Mouse (Mus musculus) olfactory bulb, adult 2 months (tissue): ENCODE measurements around the gene Casc3. TPM values are rescaled to one million over a fixed set of nuclear protein-coding genes. Genes with fewer than 3 reads are reported as not detected.

Source experiments
- H3K27ac ChIP-seq: fragments of 200-500 bp; 2 replicates; pipeline ENCODE4 v1.5.1; 2012; ENCODE audit warnings: low read depth, low read length; ENCODE audit not compliant: insufficient read depth
- H3K4me1 ChIP-seq: fragments of 200-500 bp; 2 replicates; pipeline ENCODE4 v1.6.1; 2012; ENCODE audit warnings: low read length; ENCODE audit not compliant: control insufficient read depth, insufficient read depth
- H3K4me3 ChIP-seq: fragments of 200-500 bp; 2 replicates; pipeline ENCODE4 v1.5.1; 2012; ENCODE audit warnings: mild to moderate bottlenecking, low read depth, low read length, moderate library complexity; ENCODE audit not compliant: insufficient read depth
- CTCF ChIP-seq: fragments of 200-500 bp; IDR thresholded peaks from 2 replicates; pipeline ENCODE4 v1.5.1; 2012; ENCODE audit warnings: low read depth, mild to moderate bottlenecking, low read length, moderate library complexity; ENCODE audit not compliant: insufficient read depth
- POLR2A ChIP-seq: fragments of 200-500 bp; IDR thresholded peaks from 2 replicates; pipeline ENCODE4 v1.6.1; 2012; ENCODE audit warnings: mild to moderate bottlenecking, low read depth, low read length, moderate library complexity; ENCODE audit not compliant: insufficient read depth
- WGBS: fragments of 180-500 bp; shearing (Covaris S2); methylation state at CpG from one replicate; pipeline ENCODE4 v1.1.7; 2018; 5-methylcytosine and 5-hydroxymethylcytosine counted together
- polyA plus RNA-seq: library from polyadenylated mRNA; stranded (reverse); fragments of >200 nt; gene quantifications from 2 replicates; pipeline ENCODE4 v1.2.4, GENCODE M21; 2012; ENCODE audit warnings: low replicate concordance; ENCODE audit not compliant: missing spikeins, insufficient read depth, insufficient read length

Gene Casc3
- polyA plus RNA-seq, 1 experiment = not detected

GRCm38 (mm10) chr11:98790631-98791205 lies 14.0 kb upstream of the Casc3 start:
- WGBS = 81% methylated on average over 5 of the region's 5 CpGs
- H3K27ac ChIP-seq = no peak overlapping the region
- H3K4me3 ChIP-seq = no peak overlapping the region
- H3K4me1 ChIP-seq = peaks cover 14% of the 10 kb centered on the region
- TF ChIP-seq CTCF (no peak), POLR2A (no peak)

GRCm38 (mm10) chr11:98791448-98791847 lies 13.3 kb upstream of the Casc3 start:
- no peak overlapping the region for H3K4me3 ChIP-seq
- WGBS = 79% methylated on average over 1 of the region's 1 CpGs
- H3K4me1 ChIP-seq = peaks cover 8% of the 10 kb centered on the region
- H3K27ac ChIP-seq = no peak overlapping the region
- no peak for TF ChIP-seq POLR2A
- TF ChIP-seq CTCF = no peak

- Histone ChIP-seq H3K4me1 (peaks cover 5% of the 10 kb centered on the region; the same call in 1 of the 2 replicates), H3K4me3 (no peak overlapping the region), H3K27ac (no peak overlapping the region)
- no peak for TF ChIP-seq POLR2A
- no peak for TF ChIP-seq CTCF
- 5% methylated on average over 4 of the region's 4 CpGs for WGBS
Measured at GRCm38 (mm10) chr11:98792081-98792480, 12.6 kb upstream of the Casc3 start.

- TF ChIP-seq POLR2A (no peak), CTCF (no peak)
- under 1% methylated on average over 30 of the region's 30 CpGs for WGBS
- H3K27ac ChIP-seq = peak overlapping the region; percentile 98
- H3K4me1 ChIP-seq = peaks cover 8% of the 10 kb centered on the region
- peak overlapping the region; percentile 62 for H3K4me3 ChIP-seq
Measured at GRCm38 (mm10) chr11:98794469-98795014, 10.2 kb upstream of the Casc3 start.

- Histone ChIP-seq H3K4me3 (peak within 1 kb of the TSS; percentile 62), H3K4me1 (peaks cover 8% of the 10 kb centered on the region), H3K27ac (peak within 1 kb of the TSS; percentile 98)
- under 1% methylated on average over 74 of the region's 89 CpGs for WGBS
- peak; percentile 85 for TF ChIP-seq POLR2A
- TF ChIP-seq CTCF = no peak
Measured at GRCm38 (mm10) chr11:98795015-98795713, 9.5 kb upstream of the Casc3 start, which contains the start of gene Msl1. Gene Msl1 (plus strand): TSS chr11:98795516.

GRCm38 (mm10) chr11:98795714-98796514 lies 8.8 kb upstream of the Casc3 start:
- H3K4me1 ChIP-seq = peaks cover 8% of the 10 kb centered on the region
- peak overlapping the region; percentile 62 for H3K4me3 ChIP-seq
- WGBS = under 1% methylated on average over 72 of the region's 74 CpGs
- H3K27ac ChIP-seq = peak overlapping the region; percentile 81
- TF ChIP-seq POLR2A = 0 out of 2 replicates have a peak, but pooled peaks have one; percentile 4
- TF ChIP-seq CTCF = 0 out of 2 replicates have a peak, but pooled peaks have one; percentile 13

- peak overlapping the region; percentile 62 for H3K4me3 ChIP-seq
- WGBS = under 1% methylated on average over 23 of the region's 23 CpGs
- TF ChIP-seq CTCF = no peak
- TF ChIP-seq POLR2A = 0 out of 2 replicates have a peak, but pooled peaks have one; percentile 11
Measured at GRCm38 (mm10) chr11:98796515-98797216, 8.0 kb upstream of the Casc3 start.

GRCm38 (mm10) chr11:98797306-98797705 lies 7.4 kb upstream of the Casc3 start:
- TF ChIP-seq CTCF (no peak), POLR2A (no peak)
- H3K27ac ChIP-seq = peak overlapping the region; percentile 32; the same call in 1 of the 2 replicates
- WGBS = 0% methylated on average over 5 of the region's 5 CpGs
- H3K4me1 ChIP-seq = peaks cover 8% of the 10 kb centered on the region
- H3K4me3 ChIP-seq = peak overlapping the region; percentile 58

More at GRCm38 (mm10) chr11:98796515-98797216, 8.0 kb upstream of the Casc3 start:
- peak overlapping the region; percentile 81 for H3K27ac ChIP-seq
- H3K4me1 ChIP-seq = peaks cover 8% of the 10 kb centered on the region
